Mouse (Mus musculus): ENCODE data around the gene Csnk1e. TPM values are rescaled to one million over a fixed set of nuclear protein-coding genes. Genes with fewer than 3 reads are reported as not detected.
A peak's percentile ranks its signal among the peaks of the same experiment; 100 is the strongest.

Gene Csnk1e
- 148 and 160 TPM in 2 replicates for polyA plus RNA-seq (2016; fragmentation: Nextera tagmentation; extraction: Ambion mirVana)

DNA sequence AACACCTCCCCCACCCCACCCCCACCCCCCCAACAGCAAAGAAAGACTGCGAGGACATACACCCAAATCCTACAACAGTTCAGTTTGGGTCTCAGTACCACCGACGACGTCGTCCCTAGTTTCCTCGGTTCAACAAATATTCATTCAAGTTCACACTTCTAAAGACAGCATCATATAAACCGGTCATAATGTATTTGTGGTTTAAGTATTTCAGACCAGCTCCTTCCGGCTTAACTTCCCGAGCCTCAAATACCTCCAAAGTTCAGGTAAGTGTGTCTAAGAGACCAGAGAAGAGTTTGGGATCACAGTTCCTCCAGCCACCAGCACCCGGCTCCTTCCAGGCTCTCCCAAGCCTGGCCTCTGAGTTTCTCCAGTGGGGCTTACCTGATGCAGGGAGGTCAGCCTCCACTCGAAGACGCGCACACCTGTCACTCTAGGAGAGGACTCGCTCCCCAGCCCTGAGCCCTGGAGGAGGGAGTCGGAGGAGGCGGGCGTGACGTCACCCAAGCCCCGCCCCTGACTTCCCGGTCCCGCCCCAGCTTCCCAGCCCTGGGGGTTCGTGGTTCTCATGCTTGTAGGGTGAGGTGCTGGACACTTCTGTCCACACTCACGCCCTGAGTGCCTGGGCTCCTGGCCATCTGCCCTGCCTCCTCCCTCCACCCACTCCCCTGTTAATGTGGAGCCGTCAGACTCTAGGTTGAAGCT is at the start of gene Csnk1e:
Gene Csnk1e, minus strand, starts transcription at position 461 of the 705 bp plus-strand sequence.
- peak; percentile 78; the same call in 1 of the 2 replicates for ATAC-seq (ENCODE audit: insufficient number of reproducible peaks, insufficient read depth, low FRiP score, low TSS enrichment)
- peak within 1 kb of the TSS; percentile 53 for H3K4me2 ChIP-seq (replicated peaks)
- no peaks in the 10 kb centered on the region for H3K27me3 ChIP-seq
- peak within 1 kb of the TSS; percentile 26 for H3K4me3 ChIP-seq
- H3K36me3 ChIP-seq: no peaks in the 10 kb centered on the region
- H3K9me3 ChIP-seq: no peaks in the 10 kb centered on the region
- H3K27ac ChIP-seq: no peak within 1 kb of the TSS
- peaks cover 9% of the 10 kb centered on the region; the same call in 1 of the 2 replicates for H3K4me1 ChIP-seq
- 4% methylated on average over 24 of the region's 24 CpGs for WGBS
- no peak within 1 kb of the TSS for H3K9ac ChIP-seq

DNA sequence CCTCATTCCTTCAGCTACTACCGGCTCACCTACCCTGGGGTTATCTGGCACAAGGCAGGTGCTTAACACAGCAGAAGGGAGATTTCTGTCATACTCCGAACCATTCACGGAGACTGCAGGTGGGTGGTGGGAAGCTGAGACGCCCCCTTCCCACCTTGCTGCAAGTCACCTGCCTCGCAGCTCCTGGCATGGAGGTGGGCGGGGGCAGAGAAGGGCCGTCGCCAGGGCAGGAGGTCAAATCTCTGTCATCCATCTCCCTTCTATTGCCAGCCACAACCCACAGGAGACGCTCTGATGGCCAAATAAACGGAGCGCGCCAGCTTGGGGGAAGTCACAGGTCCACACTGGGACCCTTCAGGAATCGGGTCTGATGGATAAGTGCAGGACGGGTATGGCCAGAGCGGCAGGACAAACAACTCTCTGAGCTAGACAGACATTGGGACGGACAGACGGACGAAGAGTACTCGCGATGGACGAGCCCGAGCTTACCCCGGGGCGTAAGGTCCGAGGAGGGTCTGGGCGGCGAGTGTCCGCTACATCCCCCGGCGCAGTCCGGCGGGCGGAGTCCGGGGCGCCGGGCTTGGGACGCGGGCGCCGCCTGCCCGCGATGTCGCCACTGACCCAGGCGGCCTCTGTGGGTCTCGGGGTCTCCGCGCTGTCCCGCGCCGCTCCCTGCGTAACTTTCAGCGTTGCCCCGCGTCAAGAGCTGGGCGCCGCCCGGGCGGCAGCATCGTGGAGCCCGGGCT is 49.5 kb upstream of the Csnk1e start, which contains the start of gene Kcnj4:
Gene Kcnj4, minus strand, starts transcription at position 535 of the 746 bp plus-strand sequence.
- H3K27me3 ChIP-seq: peaks cover 92% of the 10 kb centered on the region
- no peak for ATAC-seq (ENCODE audit: insufficient number of reproducible peaks, insufficient read depth, low FRiP score, low TSS enrichment)
- H3K9ac ChIP-seq: peak within 1 kb of the TSS; percentile 46
- H3K9me3 ChIP-seq: no peaks in the 10 kb centered on the region
- 1% methylated on average over 60 of the region's 60 CpGs for WGBS
- peak within 1 kb of the TSS; percentile 99 for H3K4me2 ChIP-seq (replicated peaks)
- no peak within 1 kb of the TSS for H3K27ac ChIP-seq
- peak within 1 kb of the TSS; percentile 57 for H3K4me3 ChIP-seq
- peaks cover 7% of the 10 kb centered on the region; the same call in 1 of the 2 replicates for H3K4me1 ChIP-seq
- no peaks in the 10 kb centered on the region for H3K36me3 ChIP-seq

DNA sequence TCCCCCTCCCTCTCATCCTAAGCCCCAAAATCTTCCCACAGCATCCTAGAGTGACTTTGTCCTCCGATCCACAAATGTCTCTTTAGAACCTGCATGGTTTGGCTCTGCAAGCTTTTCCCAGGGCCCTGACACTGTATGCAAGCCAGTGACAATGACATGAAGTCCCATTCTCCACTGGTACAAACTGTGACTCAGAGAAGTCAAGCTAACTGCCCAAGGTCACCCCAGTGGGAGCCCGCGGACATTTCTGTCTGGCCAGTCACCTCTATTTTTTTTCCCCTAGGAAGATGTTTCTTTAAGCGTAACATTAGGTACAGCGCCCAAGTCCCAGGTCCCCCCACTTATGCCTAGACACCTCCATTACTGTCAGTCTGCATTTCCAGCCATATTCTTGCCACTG is 48.1 kb upstream of the Csnk1e start:
- H3K4me1 ChIP-seq: peaks cover 7% of the 10 kb centered on the region; the same call in 1 of the 2 replicates
- WGBS: 72% methylated on average over 5 of the region's 5 CpGs
- no peaks in the 10 kb centered on the region for H3K9me3 ChIP-seq

DNA sequence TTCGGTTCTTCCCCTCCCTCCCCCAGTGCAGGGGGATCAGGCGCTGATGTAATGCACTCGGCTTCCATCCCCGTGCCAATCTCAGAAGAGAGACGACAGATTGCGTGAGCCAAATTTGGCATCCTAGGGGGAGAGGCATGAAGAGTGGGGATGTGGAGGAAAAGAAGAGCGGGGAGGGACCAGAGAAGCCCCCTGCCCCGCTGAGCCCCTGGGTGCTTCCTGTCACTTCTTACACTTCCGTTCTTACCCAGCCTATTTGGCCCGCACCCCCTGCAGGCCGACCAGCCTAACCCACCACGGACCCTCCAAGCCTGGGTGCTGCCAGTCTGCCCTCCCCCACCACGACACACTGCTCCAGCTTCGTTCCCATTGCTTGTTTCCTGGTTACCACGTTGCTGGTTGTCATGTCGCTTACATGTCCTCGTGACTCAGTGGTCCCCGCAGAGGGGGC is 47.5 kb upstream of the Csnk1e start:
- no peak overlapping the region for H3K4me2 ChIP-seq (replicated peaks)
- peaks cover 7% of the 10 kb centered on the region; the same call in 1 of the 2 replicates for H3K4me1 ChIP-seq
- H3K36me3 ChIP-seq: no peaks in the 10 kb centered on the region
- no peak overlapping the region for H3K27ac ChIP-seq
- H3K9ac ChIP-seq: no peak overlapping the region
- H3K27me3 ChIP-seq: peaks cover 82% of the 10 kb centered on the region
- H3K9me3 ChIP-seq: no peaks in the 10 kb centered on the region
- ATAC-seq (ENCODE audit: insufficient number of reproducible peaks, insufficient read depth, low FRiP score, low TSS enrichment): no peak
- 21% methylated on average over 17 of the region's 18 CpGs for WGBS
- H3K4me3 ChIP-seq: no peak overlapping the region

More for the DNA sequence above, 48.1 kb upstream of the Csnk1e start:
- no peak for ATAC-seq (ENCODE audit: insufficient number of reproducible peaks, insufficient read depth, low FRiP score, low TSS enrichment)
- Histone ChIP-seq H3K36me3 (no peaks in the 10 kb centered on the region), H3K27me3 (peaks cover 88% of the 10 kb centered on the region), H3K4me3 (no peak overlapping the region), H3K4me2 (replicated peaks) (no peak overlapping the region), H3K27ac (no peak overlapping the region), H3K9ac (no peak overlapping the region)

DNA sequence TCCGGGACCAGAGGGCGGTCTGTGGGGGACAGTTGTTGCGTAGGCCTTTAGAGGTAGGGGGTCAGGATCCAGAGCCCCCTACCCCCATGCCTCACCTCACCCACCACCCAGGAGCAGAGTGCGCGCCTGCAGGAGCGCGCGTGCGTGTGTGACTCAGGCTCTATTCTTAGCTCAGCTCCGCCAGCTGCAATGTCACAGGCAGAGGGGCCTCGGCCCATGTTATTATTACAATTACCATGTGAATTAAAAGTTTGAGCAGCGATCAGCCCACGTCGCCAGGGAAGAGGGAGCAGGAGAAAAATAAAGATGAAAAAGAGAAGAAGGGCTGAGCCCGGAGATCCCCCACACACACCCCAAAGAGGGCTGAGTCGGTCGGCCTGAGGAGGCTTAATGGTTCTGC is 44.7 kb upstream of the Csnk1e start:
- WGBS: 69% methylated on average over 17 of the region's 17 CpGs
- peaks cover 58% of the 10 kb centered on the region for H3K27me3 ChIP-seq

DNA sequence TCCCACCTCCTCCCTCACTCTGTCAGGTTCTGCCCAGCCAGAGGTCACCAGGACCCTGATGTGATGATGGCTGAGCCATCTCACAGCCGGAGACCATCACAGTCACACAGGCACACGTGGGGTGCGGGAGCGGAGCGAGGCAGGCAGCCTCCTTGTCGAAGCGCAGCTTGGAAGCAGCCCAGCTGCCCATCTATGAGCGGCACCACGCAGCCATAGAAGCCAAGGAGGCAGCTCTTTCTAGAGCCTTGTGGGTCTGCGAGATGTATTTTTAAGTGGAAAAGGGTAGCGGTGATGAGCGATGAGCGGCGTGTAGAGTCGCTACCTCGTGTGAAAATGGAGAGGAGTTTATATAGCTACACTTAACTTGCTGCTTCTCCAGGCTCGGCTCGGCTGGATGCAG is 38.2 kb upstream of the Csnk1e start:
- no peaks in the 10 kb centered on the region for H3K4me1 ChIP-seq
- no peak overlapping the region for H3K27ac ChIP-seq
- ATAC-seq (ENCODE audit: insufficient number of reproducible peaks, insufficient read depth, low FRiP score, low TSS enrichment): no peak
- H3K36me3 ChIP-seq: no peaks in the 10 kb centered on the region
- 54% methylated on average over 18 of the region's 18 CpGs for WGBS
- H3K4me3 ChIP-seq: no peak overlapping the region
- H3K9me3 ChIP-seq: no peaks in the 10 kb centered on the region
- no peak overlapping the region for H3K9ac ChIP-seq
- no peak overlapping the region for H3K4me2 ChIP-seq (replicated peaks)
- peaks cover 36% of the 10 kb centered on the region; the same call in 1 of the 2 replicates for H3K27me3 ChIP-seq

More for the DNA sequence above, 44.7 kb upstream of the Csnk1e start:
- Histone ChIP-seq H3K4me3 (no peak overlapping the region), H3K27ac (no peak overlapping the region), H3K36me3 (no peaks in the 10 kb centered on the region), H3K4me1 (peaks cover 5% of the 10 kb centered on the region; the same call in 1 of the 2 replicates), H3K9ac (no peak overlapping the region), H3K4me2 (replicated peaks) (no peak overlapping the region), H3K9me3 (no peaks in the 10 kb centered on the region)
- ATAC-seq (ENCODE audit: insufficient number of reproducible peaks, insufficient read depth, low FRiP score, low TSS enrichment): no peak

DNA sequence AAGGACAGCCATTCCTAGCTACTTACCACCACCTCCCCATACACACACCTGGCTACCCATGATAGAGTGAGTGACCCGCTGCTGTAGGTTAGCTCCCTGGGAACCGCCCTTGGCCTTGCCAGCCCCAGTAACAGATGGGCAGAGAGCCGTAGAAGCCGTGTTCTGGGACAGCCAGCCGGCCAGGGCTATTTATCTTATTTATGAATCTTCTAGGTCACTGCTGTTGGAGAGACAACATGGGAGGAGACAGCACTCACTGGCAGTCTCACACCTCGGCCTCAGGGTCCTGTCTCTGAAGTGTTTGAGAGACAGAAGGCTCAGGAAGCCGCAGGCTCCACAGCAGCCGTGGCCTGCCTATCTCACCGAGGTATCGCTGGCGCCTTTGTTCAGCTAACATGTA is 34.1 kb upstream of the Csnk1e start:
- Histone ChIP-seq H3K4me3 (no peak overlapping the region), H3K9ac (0 out of 2 replicates have a peak overlapping the region, but pooled peaks have one; percentile 1), H3K27me3 (peaks cover 28% of the 10 kb centered on the region; the same call in 1 of the 2 replicates), H3K4me1 (no peaks in the 10 kb centered on the region), H3K36me3 (no peaks in the 10 kb centered on the region), H3K4me2 (replicated peaks) (no peak overlapping the region), H3K9me3 (no peaks in the 10 kb centered on the region), H3K27ac (no peak overlapping the region)
- ATAC-seq (ENCODE audit: insufficient number of reproducible peaks, insufficient read depth, low FRiP score, low TSS enrichment): no peak
- 79% methylated on average over 11 of the region's 11 CpGs for WGBS

DNA sequence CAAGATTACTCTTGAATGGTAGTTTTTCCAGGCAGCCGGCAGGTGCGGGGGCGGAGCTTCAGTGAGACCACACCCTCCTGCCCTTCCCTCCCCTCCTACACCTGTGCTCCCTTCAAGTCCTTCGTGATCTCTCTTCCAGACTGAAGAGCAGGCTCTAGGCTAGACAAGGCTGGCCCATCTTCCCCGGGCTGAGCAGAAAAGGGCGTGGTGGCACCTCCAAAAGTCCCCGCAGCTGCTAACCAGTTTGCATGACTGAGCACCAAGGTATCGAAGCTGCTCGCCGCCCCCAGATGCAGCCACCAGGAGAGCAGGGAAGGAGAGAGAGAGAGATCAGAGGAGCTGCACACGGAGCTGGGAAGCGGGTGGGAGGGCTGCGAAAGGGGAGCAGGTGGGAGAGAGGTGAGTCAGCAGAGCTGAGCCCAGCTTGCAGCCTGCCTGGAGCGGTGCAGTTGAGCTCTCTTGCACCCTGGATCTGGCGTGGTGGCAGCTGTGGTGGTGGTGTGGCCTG is 25.9 kb upstream of the Csnk1e start:
- Histone ChIP-seq H3K9ac (no peak overlapping the region), H3K36me3 (no peaks in the 10 kb centered on the region), H3K4me3 (no peak overlapping the region), H3K9me3 (no peaks in the 10 kb centered on the region), H3K4me2 (replicated peaks) (no peak overlapping the region), H3K27me3 (peaks cover 31% of the 10 kb centered on the region), H3K4me1 (0 out of 2 replicates have a peak, but pooled peaks cover 4% of the 10 kb centered on the region), H3K27ac (no peak overlapping the region)
- WGBS: 9% methylated on average over 15 of the region's 15 CpGs
- no peak for ATAC-seq (ENCODE audit: insufficient number of reproducible peaks, insufficient read depth, low FRiP score, low TSS enrichment)

DNA sequence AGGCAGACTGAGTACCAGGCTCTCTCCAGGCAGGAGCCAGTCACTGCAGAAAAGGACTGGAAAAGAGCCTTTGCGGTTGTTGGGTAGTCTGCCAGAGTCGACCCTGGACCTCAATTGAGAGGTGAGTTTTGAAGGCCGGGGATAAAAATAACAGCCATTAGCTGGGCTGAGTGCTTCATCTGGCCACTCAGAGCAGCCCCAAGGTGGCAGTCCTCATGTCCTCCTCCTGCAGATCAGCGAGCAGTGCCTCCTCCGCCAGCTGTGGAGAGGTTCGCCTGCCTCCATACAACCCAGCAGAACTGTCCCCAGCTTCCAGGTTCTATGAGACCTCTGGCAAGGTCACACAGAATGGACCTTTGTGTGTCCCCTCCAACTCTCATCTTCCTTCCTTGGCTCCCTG is 21.9 kb upstream of the Csnk1e start:
- no peak overlapping the region for H3K4me2 ChIP-seq (replicated peaks)
- no peak for ATAC-seq (ENCODE audit: insufficient number of reproducible peaks, insufficient read depth, low FRiP score, low TSS enrichment)
- no peaks in the 10 kb centered on the region for H3K36me3 ChIP-seq
- H3K9me3 ChIP-seq: no peaks in the 10 kb centered on the region
- H3K27me3 ChIP-seq: peaks cover 29% of the 10 kb centered on the region
- H3K27ac ChIP-seq: no peak overlapping the region
- H3K9ac ChIP-seq: no peak overlapping the region
- H3K4me1 ChIP-seq: 0 out of 2 replicates have a peak, but pooled peaks cover 4% of the 10 kb centered on the region
- 59% methylated on average over 6 of the region's 6 CpGs for WGBS
- no peak overlapping the region for H3K4me3 ChIP-seq

DNA sequence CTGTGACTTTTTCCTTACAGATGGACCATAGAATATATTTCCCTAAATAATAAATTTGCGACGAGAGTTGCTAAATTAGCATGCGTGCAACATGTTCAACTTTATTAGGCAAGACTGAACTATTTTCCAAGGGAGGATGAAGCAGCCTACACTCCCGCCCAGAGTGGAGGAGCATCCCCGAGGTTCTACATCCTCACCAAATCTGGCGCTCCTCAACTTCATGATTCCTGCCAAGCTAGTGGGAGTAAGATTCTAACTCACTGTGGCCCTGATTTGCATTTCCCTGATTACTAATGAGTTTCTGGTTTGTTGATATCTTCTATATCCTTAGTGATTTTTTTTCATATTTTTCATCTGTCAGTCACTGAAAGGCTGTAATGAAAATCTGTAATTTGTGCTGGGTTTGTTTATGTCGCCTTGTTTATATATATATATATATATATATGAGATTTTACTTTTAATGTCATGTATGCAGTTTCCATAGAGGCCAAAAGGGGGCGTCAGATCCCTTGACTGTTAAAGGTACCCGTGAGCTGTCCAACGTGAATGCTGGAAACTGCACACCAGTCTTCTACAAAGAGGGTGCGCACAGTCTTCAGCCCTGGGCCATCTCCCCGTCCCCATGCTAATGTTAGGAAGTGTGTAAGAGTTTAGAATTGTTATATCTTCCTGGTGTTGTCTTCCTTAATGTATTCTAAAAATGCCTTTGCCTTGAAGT is 18.4 kb upstream of the Csnk1e start:
- 52% methylated on average over 12 of the region's 12 CpGs for WGBS
- Histone ChIP-seq H3K4me1 (0 out of 2 replicates have a peak, but pooled peaks cover 4% of the 10 kb centered on the region), H3K36me3 (no peaks in the 10 kb centered on the region), H3K27me3 (peaks cover 3% of the 10 kb centered on the region; the same call in 1 of the 2 replicates), H3K27ac (no peak overlapping the region), H3K9me3 (no peaks in the 10 kb centered on the region), H3K4me2 (replicated peaks) (no peak overlapping the region), H3K4me3 (no peak overlapping the region), H3K9ac (no peak overlapping the region)
- ATAC-seq (ENCODE audit: insufficient number of reproducible peaks, insufficient read depth, low FRiP score, low TSS enrichment): no peak

DNA sequence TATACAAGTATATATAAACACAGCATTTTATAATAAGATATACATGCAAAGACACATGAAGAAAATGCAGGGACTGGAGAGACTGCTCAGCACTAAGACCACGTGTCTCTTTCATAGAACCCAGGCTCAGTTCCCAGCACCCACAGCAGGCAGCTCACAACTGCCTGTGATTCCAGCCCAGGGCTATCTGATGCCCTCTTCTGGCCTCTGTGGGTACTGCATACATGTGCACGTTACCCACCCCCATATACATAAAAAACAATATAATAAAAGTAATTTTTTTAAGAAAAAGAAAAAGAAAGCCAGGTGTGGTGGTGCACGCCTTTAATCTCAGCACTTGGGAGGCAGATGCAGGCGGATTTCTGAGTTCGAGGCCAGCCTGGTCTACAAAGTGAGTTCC is 17.7 kb upstream of the Csnk1e start:
- ATAC-seq (ENCODE audit: insufficient number of reproducible peaks, insufficient read depth, low FRiP score, low TSS enrichment): no peak
- Histone ChIP-seq H3K4me2 (replicated peaks) (no peak overlapping the region), H3K36me3 (no peaks in the 10 kb centered on the region), H3K9me3 (no peaks in the 10 kb centered on the region), H3K27ac (no peak overlapping the region), H3K4me1 (0 out of 2 replicates have a peak, but pooled peaks cover 4% of the 10 kb centered on the region), H3K27me3 (0 out of 2 replicates have a peak, but pooled peaks cover 3% of the 10 kb centered on the region), H3K9ac (no peak overlapping the region), H3K4me3 (no peak overlapping the region)
- 77% methylated on average over 5 of the region's 5 CpGs for WGBS
